Mouse (Mus musculus): ENCODE data around the gene Cluap1.
A peak's percentile ranks its signal among the peaks of the same experiment; 100 is the strongest.

The Cluap1 gene

DNA sequence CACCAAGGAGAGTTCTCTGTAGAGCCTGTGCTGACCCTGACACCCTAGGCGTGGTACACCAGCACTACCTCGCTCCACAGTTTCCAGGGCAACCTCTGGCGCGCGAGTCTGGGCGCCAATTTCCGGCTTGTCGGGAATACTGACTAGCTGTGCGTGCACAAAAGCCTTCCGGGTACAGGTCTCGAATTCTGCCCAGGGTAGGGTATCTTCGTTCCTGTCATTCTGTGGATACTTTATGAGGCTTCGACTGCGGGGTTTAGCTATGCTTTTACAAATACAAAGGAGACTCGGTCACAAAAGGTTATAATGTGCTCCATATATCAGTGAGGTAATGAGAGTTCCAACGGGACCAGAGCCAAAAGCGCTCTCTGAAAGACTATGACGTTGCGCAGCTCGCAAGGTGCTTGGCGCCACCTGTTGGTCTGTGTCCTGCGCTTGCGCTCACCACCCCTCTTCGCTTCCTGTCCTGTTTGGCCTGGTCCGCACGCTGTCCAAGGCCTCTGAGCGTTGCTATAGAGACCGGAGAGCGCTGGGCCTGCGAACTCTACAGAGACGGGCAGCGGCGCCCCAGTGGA is at the start of gene Cluap1, which contains the start of gene 1700037C18Rik:
Gene Cluap1, plus strand, starts transcription at position 265 of the 575 bp plus-strand sequence.
Gene 1700037C18Rik, minus strand, starts transcription at position 153 of the 575 bp plus-strand sequence.
- peak; percentile 45 for DNase-seq (ENCODE audit: extremely low read depth, low read depth, low spot score)

DNA sequence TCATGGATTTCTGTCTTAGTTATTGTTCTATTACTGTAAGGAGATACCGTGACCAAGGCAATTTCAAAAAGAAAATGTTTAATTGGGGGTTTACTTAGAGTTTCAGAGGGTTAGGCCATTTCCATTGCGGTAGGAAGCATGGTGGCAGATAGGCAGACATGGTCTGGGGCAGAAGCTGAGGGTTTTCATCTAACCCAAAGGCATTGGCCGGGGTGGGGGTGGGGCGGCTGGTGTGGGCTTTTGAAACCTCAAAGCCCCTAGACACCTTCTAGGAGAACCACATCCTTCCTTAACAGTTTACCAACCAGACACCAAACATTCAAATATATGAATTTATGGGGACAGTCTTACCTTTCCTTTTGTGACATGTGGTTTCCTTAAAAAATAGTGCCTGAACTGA is 49.3 kb upstream of the Cluap1 start:
- DNase-seq (ENCODE audit: extremely low read depth, low read depth, low spot score): no peak

DNA sequence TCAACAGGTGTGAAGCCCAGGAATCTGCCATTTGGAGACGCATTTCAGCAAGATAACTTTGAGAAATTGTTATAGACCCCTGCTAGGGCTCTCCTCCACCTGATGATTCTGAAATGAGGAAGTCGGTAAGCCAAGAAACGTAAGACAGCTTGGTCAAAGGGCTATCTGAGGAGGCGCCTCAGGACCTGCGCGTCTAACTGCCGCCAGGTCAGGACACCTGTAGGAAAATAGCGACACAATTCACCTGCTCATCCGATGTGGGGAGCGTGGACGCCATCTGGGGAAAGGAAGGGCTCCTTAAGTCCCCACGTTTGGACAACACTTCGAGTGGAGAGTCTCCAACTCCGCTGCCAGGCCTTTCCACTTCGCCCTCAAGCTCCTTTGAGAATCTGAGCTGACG is 36.8 kb upstream of the Cluap1 start:
- no peak for DNase-seq (ENCODE audit: extremely low read depth, low read depth, low spot score)

DNA sequence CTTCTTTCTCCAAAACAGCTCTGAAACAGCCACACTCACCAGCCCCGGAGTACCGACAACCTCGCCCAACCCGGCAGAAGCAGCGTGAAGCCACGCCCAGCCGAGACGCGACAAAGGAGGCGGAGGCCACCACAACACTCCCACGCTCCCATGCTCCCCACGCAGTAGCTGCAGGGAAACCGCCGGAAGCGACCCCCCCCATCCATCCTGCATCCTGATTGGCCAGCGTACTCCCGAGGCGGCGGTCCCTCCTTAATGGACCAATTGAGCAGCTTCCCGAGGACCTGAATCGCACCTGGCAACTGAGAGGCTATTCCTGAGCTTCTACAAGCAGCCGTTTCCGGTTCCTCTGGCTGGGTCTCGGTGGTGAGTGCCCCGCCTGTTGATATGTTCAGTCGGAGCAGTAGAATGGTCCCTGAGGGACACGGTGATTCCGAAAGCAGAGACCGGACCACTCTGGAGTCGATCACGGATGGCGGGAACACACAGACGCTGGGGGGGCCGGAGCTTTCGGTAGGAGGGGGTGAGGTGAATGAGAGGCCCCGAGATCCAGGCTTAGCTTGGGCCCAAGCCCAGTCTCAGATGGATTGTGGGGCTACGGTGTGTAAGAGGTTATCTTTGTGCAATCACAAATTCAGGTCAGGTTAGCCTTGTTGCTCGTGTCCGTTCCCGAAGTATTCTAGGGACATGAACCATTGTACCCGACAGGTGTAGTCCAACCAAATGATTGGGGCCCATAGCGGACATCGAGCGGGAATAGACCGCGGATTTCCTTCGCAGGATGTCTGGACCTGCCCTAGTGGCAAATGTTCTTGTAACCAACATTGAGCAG is 36.2 kb upstream of the Cluap1 start, which contains the start of gene Naa60:
Gene Naa60, plus strand, starts transcription at position 160 of the 832 bp plus-strand sequence.
- DNase-seq (ENCODE audit: extremely low read depth, low read depth, low spot score): peak; percentile 26

DNA sequence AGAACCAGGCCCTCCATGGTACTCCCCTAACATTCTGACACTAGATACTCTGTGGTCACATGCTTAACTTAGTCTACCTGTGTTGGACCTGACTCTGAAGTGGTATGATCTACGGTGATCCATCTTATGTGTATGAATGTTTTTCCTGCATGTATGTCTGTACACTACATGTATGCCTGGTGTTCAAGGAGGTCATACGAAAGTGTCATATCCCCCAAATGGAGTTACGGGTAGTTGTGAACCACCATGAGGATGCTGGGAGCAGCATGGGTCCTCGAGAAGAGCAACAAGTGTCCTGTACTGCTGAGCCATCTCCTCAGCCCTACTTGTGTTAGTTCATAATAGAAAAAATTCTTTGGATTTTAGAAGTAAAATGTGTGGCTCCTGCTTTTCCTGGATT is 32.3 kb upstream of the Cluap1 start:
- no peak for DNase-seq (ENCODE audit: extremely low read depth, low read depth, low spot score)

DNA sequence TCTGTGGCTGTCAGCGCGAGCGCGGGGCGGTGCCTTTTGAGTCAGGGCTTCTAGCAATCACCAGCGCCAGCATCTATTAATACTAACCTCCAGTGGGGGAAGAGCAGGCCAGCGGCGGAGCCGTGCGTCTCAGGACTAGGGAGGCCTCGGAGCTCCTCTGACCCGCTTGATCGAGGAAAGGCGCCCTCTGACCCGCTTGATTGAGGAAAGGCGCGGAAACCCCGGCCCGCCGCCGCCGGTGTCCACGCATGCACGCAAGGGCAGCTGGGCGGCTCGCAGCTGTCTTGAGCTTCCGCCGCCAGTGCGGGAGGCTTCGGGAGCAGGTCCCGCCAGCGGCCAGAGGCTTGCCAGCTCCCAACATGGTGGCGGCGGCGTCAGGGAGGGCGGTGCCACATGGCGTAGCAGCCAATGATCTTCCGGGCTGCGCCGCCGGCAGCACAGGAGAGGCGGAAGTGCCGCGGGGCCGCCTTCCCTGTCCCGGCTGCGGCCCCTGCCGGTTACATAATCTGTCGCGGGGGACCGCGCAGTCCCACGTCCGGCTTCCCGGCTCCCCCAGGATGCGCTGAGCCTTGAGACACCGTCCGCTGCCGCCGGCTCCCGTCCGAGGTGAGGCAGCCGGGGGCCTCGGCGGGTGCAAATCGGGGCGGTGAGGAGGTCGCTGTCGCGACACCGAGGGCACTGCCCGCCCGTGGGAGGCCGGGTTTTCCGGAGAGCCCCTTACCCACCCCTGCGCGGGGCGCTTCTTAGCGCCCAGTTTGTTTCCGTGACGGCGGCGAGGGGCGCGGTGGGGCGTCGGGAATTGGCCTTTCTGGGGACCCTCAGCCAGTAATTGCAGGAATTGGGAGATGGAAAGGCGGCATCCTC is 24.2 kb upstream of the Cluap1 start, which contains the start of the genes Zfp597 and Gm20695:
Gene Zfp597, minus strand, starts transcription at position 361 of the 864 bp plus-strand sequence.
Gene Gm20695, plus strand, starts transcription at position 448 of the 864 bp plus-strand sequence.
- no peak for DNase-seq (ENCODE audit: extremely low read depth, low read depth, low spot score)

DNA sequence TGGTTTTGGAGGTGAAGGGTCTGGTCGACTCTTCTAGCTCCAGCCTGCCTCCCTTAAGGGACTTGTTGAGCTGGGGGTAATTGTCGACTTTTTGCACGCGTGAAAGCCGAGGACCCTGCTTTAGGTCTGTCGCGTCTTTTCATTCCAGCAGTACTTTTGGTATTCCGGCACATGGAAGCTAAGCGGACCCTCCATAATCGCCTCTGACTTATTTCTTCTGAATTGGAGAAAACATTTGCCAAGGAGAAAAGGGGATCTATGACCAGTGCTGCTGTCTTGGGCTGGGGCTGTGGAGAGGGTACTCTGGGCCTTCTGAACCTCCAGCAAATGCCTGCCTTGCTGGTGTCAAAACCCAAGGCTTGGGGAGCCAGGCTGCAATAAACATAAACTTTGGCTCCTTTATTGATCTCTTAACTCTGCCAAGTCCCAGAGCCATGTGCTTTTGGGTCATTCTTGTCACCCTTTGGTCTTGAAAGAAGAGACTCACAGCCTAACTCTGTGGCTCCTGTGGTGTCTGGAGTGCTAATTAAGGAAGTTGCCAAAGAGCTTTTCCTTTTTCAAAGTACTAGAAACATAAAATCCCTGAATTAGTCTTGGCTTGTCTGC is 23.4 kb upstream of the Cluap1 start:
- DNase-seq (ENCODE audit: extremely low read depth, low read depth, low spot score): no peak

DNA sequence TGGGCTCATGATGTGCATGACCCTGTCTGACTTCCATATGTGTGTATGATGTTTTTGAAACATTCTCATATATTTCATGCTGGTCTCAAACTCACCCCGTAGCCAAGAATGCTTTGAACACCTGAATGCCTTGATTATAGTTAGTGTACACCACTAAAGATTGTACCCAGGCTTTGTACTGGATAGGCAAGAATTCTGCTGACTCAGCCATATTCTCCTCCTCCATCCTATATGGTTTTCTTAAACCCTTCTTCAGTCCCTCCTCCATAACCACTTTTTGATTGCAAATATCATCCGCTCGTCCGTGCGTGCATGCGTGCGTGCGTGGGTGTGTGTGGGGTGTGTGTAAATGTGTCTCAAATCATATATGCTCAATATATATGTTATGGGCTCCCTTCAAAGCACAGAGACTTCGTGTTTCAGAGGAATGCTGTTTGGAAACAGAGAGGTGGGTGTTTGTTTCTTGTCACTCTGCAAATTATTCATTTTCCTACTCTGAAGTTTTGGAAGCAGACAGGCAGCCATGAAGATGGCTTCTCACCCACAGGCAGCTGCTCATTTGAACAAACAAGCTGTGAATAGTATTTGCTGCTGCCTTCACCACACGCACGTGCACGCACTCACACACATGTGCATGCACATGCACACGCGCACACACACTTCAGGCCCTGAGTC is 16.8 kb upstream of the Cluap1 start:
- DNase-seq (ENCODE audit: extremely low read depth, low read depth, low spot score): no peak

DNA sequence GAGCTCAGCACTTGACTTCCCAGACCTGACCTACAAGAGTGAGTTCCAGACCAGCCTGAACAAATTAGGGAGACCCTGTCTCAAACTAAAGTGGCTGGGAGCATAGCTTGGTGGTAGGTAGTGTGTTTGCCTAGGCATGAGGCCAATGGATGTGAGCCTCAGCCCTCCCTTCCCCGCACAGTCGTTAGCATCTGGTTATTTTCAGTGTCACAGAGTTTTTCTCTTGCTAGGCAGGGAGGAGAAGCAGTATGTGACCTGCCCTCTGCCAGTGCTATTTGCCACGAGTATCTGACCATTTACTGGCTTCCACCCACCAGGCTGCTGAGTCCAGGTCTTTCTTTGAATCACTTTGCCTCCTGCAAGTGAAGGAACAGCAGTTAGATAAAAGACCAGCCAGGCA is 14.9 kb upstream of the Cluap1 start:
- no peak for DNase-seq (ENCODE audit: extremely low read depth, low read depth, low spot score)

DNA sequence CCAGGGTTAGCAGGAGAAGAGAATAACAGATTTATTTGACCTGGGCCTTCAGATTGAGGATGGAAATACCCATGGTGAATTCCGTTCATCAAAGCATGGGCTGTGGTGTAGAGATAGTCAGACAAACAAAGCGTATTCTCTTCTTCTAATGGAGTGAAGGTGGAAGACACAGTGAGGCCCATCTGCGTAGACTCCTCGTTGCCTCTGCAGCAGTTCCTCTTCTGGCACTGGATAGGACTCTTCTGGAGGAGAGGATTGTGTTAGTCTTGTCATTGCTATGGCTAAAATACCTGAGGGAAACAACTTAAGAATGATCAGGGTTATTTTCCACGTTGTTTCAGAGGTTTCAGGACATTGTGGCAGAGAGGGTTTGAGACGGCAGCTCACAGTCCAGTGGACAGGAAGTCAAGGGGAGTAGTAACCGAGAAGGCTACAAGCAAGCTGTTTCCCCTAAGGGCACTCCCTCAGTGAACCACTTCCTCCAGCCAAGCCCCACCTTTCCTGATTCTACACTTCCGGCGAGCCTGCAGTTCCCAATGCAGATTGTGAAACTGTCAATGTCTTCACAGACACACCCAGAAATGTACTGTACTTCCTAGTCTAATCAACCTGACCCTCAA is 13.3 kb upstream of the Cluap1 start:
- DNase-seq (ENCODE audit: extremely low read depth, low read depth, low spot score): no peak

DNA sequence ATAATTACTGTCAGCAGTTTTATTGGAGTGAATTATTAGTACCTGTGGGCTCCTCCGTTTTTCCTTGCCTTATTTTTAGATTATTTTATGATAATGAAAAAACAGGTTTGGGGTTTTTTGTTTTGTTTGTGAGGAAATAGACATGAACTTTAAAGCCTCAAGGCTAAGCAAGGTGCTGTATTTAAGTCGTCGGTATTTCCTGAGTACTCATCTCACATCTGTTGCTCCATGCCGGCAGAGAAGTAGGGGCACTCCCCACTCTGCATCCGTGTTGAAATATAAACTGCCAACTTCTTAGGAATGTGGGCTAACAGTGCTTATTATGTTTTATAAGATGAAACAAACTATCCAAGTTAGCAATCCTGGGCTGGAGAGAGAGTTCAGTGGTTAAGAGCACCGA is 12.6 kb upstream of the Cluap1 start:
- no peak for DNase-seq (ENCODE audit: extremely low read depth, low read depth, low spot score)

DNA sequence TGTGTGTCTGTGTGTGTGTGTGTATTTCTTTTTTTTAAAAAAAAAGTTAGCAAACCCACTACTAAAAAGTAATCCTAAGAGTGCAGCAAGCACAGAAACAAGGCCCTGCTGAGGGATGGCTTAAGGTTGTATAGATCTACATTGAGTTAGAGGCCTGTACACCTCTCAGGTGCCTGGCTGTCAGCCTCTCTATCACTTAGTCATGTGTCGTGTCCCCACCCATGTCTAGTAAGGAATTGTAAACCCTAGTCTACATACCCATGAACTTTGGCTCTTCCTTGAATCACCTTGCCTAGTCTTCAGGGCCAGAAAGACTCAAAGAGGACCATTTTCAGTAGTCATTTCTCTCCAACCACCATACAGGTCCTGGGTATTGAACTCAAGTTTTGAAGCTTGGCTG is 12.0 kb upstream of the Cluap1 start:
- no peak for DNase-seq (ENCODE audit: extremely low read depth, low read depth, low spot score)

DNA sequence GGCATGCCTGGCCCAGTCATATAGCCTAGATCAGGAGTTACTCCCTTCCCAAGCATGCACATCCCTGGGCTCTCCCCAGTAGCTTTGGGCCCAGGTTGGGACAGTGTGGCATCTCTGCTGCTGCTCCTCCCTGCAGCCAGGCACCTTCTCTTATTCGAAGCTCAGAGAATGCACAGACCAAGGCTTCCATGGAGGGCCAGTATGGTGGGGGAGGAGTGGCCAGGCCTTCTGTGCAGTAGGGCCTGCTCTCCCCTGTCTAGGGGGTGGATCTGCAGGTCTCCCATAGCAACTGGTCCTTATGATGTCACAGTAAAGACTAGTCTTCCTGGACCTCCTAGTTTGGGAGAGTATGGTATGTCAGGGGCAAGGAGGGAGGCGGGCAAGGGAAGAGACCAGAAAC is 1.1 kb upstream of the Cluap1 start:
- no peak for DNase-seq (ENCODE audit: extremely low read depth, low read depth, low spot score)

DNA sequence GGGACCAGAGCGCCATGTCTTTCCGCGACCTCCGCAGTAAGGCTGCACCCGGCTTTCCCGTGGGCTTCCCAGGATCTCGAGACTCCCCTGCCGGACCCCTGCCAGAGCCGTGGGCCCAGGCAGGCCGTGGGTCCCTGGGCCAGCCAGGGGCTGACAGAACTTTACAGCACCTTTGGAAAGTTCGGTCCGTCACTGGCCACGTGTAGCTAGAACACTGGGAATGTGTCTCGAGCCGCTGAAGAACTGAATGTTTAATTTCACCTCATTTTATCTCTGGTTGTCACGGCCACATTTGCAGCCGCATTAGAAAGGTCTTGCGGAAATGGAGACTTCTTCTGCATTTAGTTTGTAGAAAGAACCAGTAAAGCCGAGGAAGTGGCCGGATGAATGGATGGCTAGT is 517 bp downstream of the Cluap1 start:
- DNase-seq (ENCODE audit: extremely low read depth, low read depth, low spot score): no peak

DNA sequence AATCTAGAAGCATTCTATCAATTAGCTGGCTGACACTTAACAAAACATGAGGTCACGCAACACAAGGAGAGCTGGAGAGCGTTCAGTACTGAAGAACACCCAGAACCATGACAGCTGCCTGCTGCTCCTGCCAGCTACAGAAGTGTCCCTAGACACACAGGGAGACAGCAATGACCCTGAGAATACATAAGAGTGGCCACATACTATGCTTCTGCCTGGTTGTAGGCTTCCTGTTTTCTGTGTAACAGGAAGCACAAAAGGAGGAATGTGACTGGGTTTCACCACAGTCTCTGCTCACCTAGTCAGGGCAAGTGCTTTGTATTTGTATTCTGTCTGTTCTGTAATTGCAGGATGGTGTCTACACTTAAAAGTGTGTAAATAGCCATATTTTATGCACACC is 12.2 kb downstream of the Cluap1 start:
- DNase-seq (ENCODE audit: extremely low read depth, low read depth, low spot score): no peak

DNA sequence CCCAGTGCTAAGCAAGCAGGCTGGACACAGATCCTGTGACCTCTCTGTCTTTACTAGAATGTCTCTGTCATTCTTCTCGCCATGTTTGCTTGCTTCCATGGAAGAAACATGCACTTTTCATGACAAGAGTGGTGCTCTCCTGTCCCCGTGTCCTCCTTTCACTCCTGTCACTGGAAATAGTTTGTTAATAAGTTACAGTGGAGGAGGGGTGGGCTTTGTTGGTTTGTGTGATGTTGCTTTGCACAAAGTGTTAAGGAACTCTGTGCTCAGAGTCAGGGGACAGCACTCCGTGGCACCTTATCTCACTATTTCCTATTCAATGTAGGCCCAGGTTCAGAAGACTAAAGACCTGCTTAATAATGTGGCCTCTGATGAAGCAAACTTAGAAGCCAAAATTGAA is 14.9 kb downstream of the Cluap1 start:
- DNase-seq (ENCODE audit: extremely low read depth, low read depth, low spot score): no peak

DNA sequence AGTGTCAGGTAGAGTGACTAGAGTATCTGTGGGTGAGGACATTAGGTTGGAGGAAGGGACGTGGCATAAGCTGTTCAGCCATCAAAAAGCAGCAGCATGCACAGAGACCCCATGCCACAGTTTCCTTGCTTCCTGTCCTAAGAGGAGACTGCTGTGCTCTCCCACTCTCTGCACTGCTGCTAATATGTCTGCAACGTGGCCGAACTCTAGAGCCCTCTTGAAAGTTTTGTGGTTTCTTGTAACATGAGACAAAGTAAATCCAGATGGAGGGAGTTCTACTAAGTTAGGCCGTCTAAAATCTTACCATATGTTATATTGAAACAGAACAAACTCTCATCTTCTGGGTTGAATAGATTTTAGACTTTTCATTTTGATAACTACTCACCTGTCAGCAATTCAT is 15.4 kb downstream of the Cluap1 start:
- DNase-seq (ENCODE audit: extremely low read depth, low read depth, low spot score): no peak

DNA sequence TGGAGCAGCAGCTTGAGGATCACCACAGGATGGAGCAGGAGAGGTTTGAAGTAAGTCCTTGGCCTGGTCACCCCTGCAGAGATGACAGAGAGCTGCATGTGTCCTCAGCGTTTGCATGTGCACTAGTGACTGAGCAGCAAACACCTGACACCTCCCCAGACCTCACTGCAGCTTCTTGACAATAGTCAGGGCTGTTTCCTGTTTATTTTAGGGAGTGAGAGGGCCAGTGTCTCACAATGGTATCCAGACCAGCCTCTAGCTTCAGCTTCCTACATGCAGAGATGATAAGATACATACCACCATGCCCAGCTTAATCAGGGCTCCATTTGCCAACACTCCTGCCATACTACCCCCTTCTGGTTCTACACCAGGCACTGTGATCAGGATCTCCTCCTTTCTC is 20.0 kb downstream of the Cluap1 start:
- DNase-seq (ENCODE audit: extremely low read depth, low read depth, low spot score): no peak

DNA sequence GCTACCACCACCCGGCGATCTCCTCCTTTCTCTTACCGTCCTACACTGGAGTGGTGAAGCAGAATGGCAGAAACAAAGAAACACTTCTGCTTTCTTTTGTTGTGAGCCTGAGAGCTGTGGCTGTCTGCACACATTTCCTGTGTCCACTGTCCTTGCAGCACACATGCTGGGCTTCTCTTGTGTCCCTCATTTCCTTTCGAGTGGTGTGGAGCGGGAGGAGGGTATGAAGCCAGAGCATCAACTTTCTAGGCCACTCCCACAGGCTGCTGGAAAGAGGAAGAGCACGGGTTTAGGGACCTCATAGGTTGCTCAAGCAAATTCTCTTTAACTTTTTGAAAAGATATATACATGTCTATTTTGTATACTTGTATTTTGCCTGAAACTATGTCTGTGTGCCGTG is 20.6 kb downstream of the Cluap1 start:
- no peak for DNase-seq (ENCODE audit: extremely low read depth, low read depth, low spot score)

DNA sequence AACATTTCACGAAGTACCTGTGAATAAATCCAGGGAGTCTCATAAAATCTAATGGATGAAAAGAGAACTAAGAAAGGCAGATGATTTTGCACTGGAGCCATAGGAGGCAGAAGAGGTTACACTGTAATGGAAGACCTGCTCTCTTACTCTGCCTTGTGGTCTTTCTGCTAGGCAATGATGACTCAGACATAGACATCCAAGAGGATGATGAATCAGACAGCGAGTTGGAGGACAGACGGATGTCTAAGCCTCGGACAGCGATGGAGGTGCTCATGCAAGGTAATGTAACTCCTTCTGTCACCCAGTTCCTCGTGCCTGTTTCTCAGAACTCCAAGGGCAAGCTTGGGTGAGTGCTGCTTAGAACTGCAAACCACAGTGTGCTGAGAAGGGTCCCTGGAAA is 24.9 kb downstream of the Cluap1 start:
- no peak for DNase-seq (ENCODE audit: extremely low read depth, low read depth, low spot score)

Measured in fat pad, adult 2 months (tissue).